ENCODE assay signal across 8 mouse cellular contexts in genomic region chr2:164911086-164912048, GRCm38 (mm10). TPM values are rescaled to one million over a fixed set of nuclear protein-coding genes. Genes with fewer than 3 reads are reported as not detected.
DNase-seq lines count a peak whose midpoint lies in the region; ATAC-seq and TF ChIP-seq lines count a peak whose summit lies in the region.

Zfp335 (minus strand) TSS chr2:164911757.

- H3K9me3 ChIP-seq in MEL (replicated peaks; ENCODE audit: insufficient read depth, low read length), result no peaks in the 10 kb centered on the region
- peaks cover under 1% of the 10 kb centered on the region; the same call in 1 of the 2 replicates for H3K9me3 ChIP-seq in lung, embryonic 16.5 days (ENCODE audit: control insufficient read depth, low read length)

- peak; percentile 34 to 98 for TF ChIP-seq POLR2A in MEL (IDR thresholded peaks at IDR 0.05; ENCODE audit: control insufficient read depth in 1 of 2, insufficient read depth in 1 of 2, low read depth in 1 of 2, low read length in 2 of 2, poor library complexity in 1 of 2)
- TF ChIP-seq POLR2A in cerebellum, adult 2 months (IDR thresholded peaks at IDR 0.05; ENCODE audit: borderline replicate concordance, insufficient read depth, low read length), result peak; percentile 59; the same call in 1 of the 2 replicates

- TF ChIP-seq CTCF in MEL (IDR thresholded peaks at IDR 0.05 in 2 of 3, conservative IDR thresholded peaks at IDR 0.05 in 1 of 3; ENCODE audit: control insufficient read depth in 1 of 3, insufficient read depth in 1 of 3, low read depth in 2 of 3, low read length in 3 of 3, poor library complexity in 1 of 3, severe bottlenecking in 1 of 3), result peak in 1 of 3 experiments; percentile 30; a peak in 3 of 6 replicates
- TF ChIP-seq CTCF in cerebellum, adult 2 months (IDR thresholded peaks at IDR 0.05; ENCODE audit: borderline replicate concordance, insufficient read depth, low read depth, low read length), result no peak

- H3K27ac ChIP-seq in MEL (ENCODE audit: control insufficient read depth, low read depth, low read length), result peak within 1 kb of the TSS; percentile 93
- H3K27ac ChIP-seq in cerebellum, adult 2 months (ENCODE audit: insufficient read depth, low read length), result peak within 1 kb of the TSS; percentile 100
- peak within 1 kb of the TSS; percentile 99 for H3K27ac ChIP-seq in lung, embryonic 16.5 days (ENCODE audit: low read length)

- peak; percentile 65 to 67 for ATAC-seq in hematopoietic stem cell, adult 5-6 weeks (replicated peaks in 1 of 2; ENCODE audit: insufficient read depth in 1 of 2, low FRiP score in 2 of 2, low TSS enrichment in 1 of 2, low read depth in 1 of 2, poor library complexity in 2 of 2, severe bottlenecking in 2 of 2)
- ATAC-seq in lung, embryonic 16.5 days (ENCODE audit: low read depth), result peak; percentile 90

- H3K4me3 ChIP-seq in MEL (ENCODE audit: control insufficient read depth in 1 of 2, insufficient read depth in 1 of 2, low read depth in 2 of 2, low read length in 2 of 2), result peak within 1 kb of the TSS; percentile 73 to 78
- H3K4me3 ChIP-seq in cerebellum, adult 2 months (replicated peaks; ENCODE audit: insufficient read depth, low read depth, low read length), result peak within 1 kb of the TSS; percentile 99
- peak within 1 kb of the TSS; percentile 78 for H3K4me3 ChIP-seq in lung, embryonic 16.5 days (ENCODE audit: low read length)

- peaks cover 8 to 21% of the 10 kb centered on the region in 2 experiments for H3K4me1 ChIP-seq in MEL (ENCODE audit: control insufficient read depth in 1 of 2, insufficient read depth in 2 of 2, low read length in 2 of 2)
- H3K4me1 ChIP-seq in cerebellum, adult 2 months (ENCODE audit: control insufficient read depth, insufficient read depth, low read length), result peaks cover 12% of the 10 kb centered on the region
- H3K4me1 ChIP-seq in lung, embryonic 16.5 days (replicated peaks; ENCODE audit: control insufficient read depth, insufficient read depth, low read length), result peaks cover 16% of the 10 kb centered on the region

- H3K36me3 ChIP-seq in MEL (ENCODE audit: control insufficient read depth in 1 of 2, insufficient read depth in 2 of 2, low read length in 2 of 2), result peaks cover 3 to 14% of the 10 kb centered on the region in 2 experiments
- H3K36me3 ChIP-seq in lung, embryonic 16.5 days (ENCODE audit: control insufficient read depth, insufficient read depth, low read length), result peaks cover 29% of the 10 kb centered on the region

- H3K9ac ChIP-seq in MEL (ENCODE audit: control insufficient read depth, low read depth, low read length, poor library complexity, severe bottlenecking), result peak within 1 kb of the TSS; percentile 94
- peak within 1 kb of the TSS; percentile 96 for H3K9ac ChIP-seq in lung, embryonic 16.5 days (ENCODE audit: low read length)

- WGBS in cerebellum, adult 2 months, result under 1% methylated on average over 91 of the region's 91 CpGs
- whole genome bisulfite sequencing in lung, embryonic 16.5 days, result under 1% methylated on average over 90 of the region's 91 CpGs

- H3K79me2 ChIP-seq in MEL (ENCODE audit: control insufficient read depth, insufficient read depth, low read length, poor library complexity), result peaks cover 25% of the 10 kb centered on the region

- DNase-seq in MEL (ENCODE audit: low read depth, low spot score), result peak; percentile 96
- DNase-seq in cerebellum, adult 2 months, result peak; percentile 94 to 98
- DNase-seq in forelimb bud, embryonic 11.5 days (ENCODE audit: low read depth, low spot score), result peak; percentile 92
- peak; percentile 81 for DNase-seq in layer of hippocampus, adult 9-10 months (ENCODE audit: low spot score)
- peak; percentile 96 for DNase-seq in ovary, postnatal 10 days (ENCODE audit: low spot score)
- peak; percentile 88 to 89 for DNase-seq in thymus, postnatal 10 days (ENCODE audit: low spot score in 2 of 2)

- TF ChIP-seq RAD21 in MEL (IDR thresholded peaks at IDR 0.05; ENCODE audit: low read depth, low read length), result no peak

- H3K27me3 ChIP-seq in MEL (ENCODE audit: control insufficient read depth in 1 of 2, insufficient read depth in 2 of 2, low read length in 2 of 2), result no peaks in the 10 kb centered on the region
- H3K27me3 ChIP-seq in cerebellum, adult 2 months (ENCODE audit: control insufficient read depth, insufficient read depth, low read length), result no peaks in the 10 kb centered on the region
- H3K27me3 ChIP-seq in lung, embryonic 16.5 days (ENCODE audit: control insufficient read depth, insufficient read depth, low read depth, low read length), result no peaks in the 10 kb centered on the region

- no peak for TF ChIP-seq EP300 in MEL (IDR thresholded peaks at IDR 0.05; ENCODE audit: low read depth in 1 of 2, low read length in 2 of 2)

- H3K4me2 ChIP-seq in lung, embryonic 16.5 days (ENCODE audit: low read depth, low read length), result peak within 1 kb of the TSS; percentile 75

TF ChIP-seq in MEL, 35 proteins besides CTCF, POLR2A, EP300 and RAD21:
- TF ChIP-seq TCF12 (IDR thresholded peaks at IDR 0.05; ENCODE audit: low read depth, low read length) (no peak; the same call in 1 of the 2 replicates), ELF1 (IDR thresholded peaks at IDR 0.05; ENCODE audit: low read depth, low read length) (peak; percentile 80), TBP (IDR thresholded peaks at IDR 0.05; ENCODE audit: low read depth, low read length) (peak; percentile 69), GABPA (IDR thresholded peaks at IDR 0.05; ENCODE audit: low read depth, low read length) (no peak), ZKSCAN1 (IDR thresholded peaks at IDR 0.05; ENCODE audit: low read depth, low read length) (no peak), NELFE (IDR thresholded peaks at IDR 0.05; ENCODE audit: low read depth, low read length) (peak; percentile 90), MAZ (IDR thresholded peaks at IDR 0.05; ENCODE audit: low read depth, low read length) (peak; percentile 89), ZC3H11A (IDR thresholded peaks at IDR 0.05; ENCODE audit: low read depth, low read length) (no peak), USF1 (IDR thresholded peaks at IDR 0.05; ENCODE audit: low read depth, low read length) (no peak; the same call in 1 of the 2 replicates), GATA1 (IDR thresholded peaks at IDR 0.05; ENCODE audit: low read depth, low read length) (no peak), SMC3 (IDR thresholded peaks at IDR 0.05; ENCODE audit: low read depth, low read length) (0 out of 2 replicates have a peak, but pooled peaks have one; percentile 9), TAL1 (IDR thresholded peaks at IDR 0.05; ENCODE audit: low read length) (no peak), JUND (IDR thresholded peaks at IDR 0.05; ENCODE audit: low read depth, low read length) (no peak), POLR2AphosphoS2 (IDR thresholded peaks at IDR 0.05; ENCODE audit: low read length) (peak; percentile 94), RCOR1 (IDR thresholded peaks at IDR 0.05; ENCODE audit: low read depth, low read length) (no peak), MAFK (IDR thresholded peaks at IDR 0.05; ENCODE audit: borderline replicate concordance, low read depth, low read length) (no peak), MYB (IDR thresholded peaks at IDR 0.05; ENCODE audit: low read depth, low read length) (no peak), HCFC1 (IDR thresholded peaks at IDR 0.05; ENCODE audit: low read depth, low read length) (peak; percentile 85), E2F4 (IDR thresholded peaks at IDR 0.05; ENCODE audit: borderline replicate concordance, low read depth, low read length) (no peak), MYC (IDR thresholded peaks at IDR 0.05; ENCODE audit: low read depth, low read length) (no peak), ZNF384 (IDR thresholded peaks at IDR 0.05; ENCODE audit: low read depth, low read length) (no peak), SIN3A (IDR thresholded peaks at IDR 0.05; ENCODE audit: low read length) (peak; percentile 78; the same call in 1 of the 2 replicates), USF2 (IDR thresholded peaks at IDR 0.05; ENCODE audit: borderline replicate concordance in 1 of 2, insufficient read depth in 1 of 2, low read depth in 1 of 2, low read length in 2 of 2) (no peak), KAT2A (conservative IDR thresholded peaks at IDR 0.05; ENCODE audit: low read depth, low read length) (peak; percentile 87), BHLHE40 (IDR thresholded peaks at IDR 0.05; ENCODE audit: borderline replicate concordance, low read depth, low read length) (no peak), CHD2 (IDR thresholded peaks at IDR 0.05; ENCODE audit: low read length) (no peak), MEF2A (IDR thresholded peaks at IDR 0.05; ENCODE audit: extremely low read depth, insufficient replicate concordance, low read depth, low read length, poor library complexity, severe bottlenecking) (no peak), ZMIZ1 (IDR thresholded peaks at IDR 0.05; ENCODE audit: low read depth, low read length) (peak; percentile 88), UBTF (IDR thresholded peaks at IDR 0.05; ENCODE audit: borderline replicate concordance, insufficient read depth, low read depth, low read length) (0 out of 2 replicates have a peak, but pooled peaks have one; percentile 72), POLR2AphosphoS5 (IDR thresholded peaks at IDR 0.05; ENCODE audit: borderline replicate concordance, low read depth, low read length) (no peak), MXI1 (IDR thresholded peaks at IDR 0.05; ENCODE audit: low read depth, low read length) (no peak), NRF1 (IDR thresholded peaks at IDR 0.05; ENCODE audit: insufficient read depth, low read depth, low read length, poor library complexity, severe bottlenecking) (no peak), ETS1 (IDR thresholded peaks at IDR 0.05; ENCODE audit: low read depth, low read length) (no peak), CHD1 (IDR thresholded peaks at IDR 0.05; ENCODE audit: low read depth, low read length) (peak; percentile 86; the same call in 1 of the 2 replicates), MAX (IDR thresholded peaks at IDR 0.05; ENCODE audit: low read length) (peak; percentile 99)

RNA-seq across cellular contexts. Expression of gene Zfp335, which starts in this region (rescaled TPM):
- total RNA-seq in MEL (2012; rRNA removed), result 12.3 and 12.6 TPM in 2 replicates
- polyA plus RNA-seq in MEL (2012; ENCODE audit: insufficient read depth in 1 of 2, insufficient read length in 2 of 2, low read depth in 1 of 2, low replicate concordance in 2 of 2, missing spikeins in 1 of 2), result 10 to 100 TPM in 1 of 2 experiments, not detected in 1; 24.1 TPM
- polyA plus RNA-seq in cerebellum, adult 2 months (2012; rRNA removed), result 32.0 and 34.7 TPM in 2 replicates
- 6.6 and 10.5 TPM in 2 replicates for total RNA-seq in hematopoietic stem cell, adult 5-6 weeks (2017)
- polyA plus RNA-seq in lung, embryonic 16.5 days (2015; fragmentation: Nextera tagmentation; extraction: Ambion mirVana), result 14.3 and 14.6 TPM in 2 replicates

Comparison
In these comparisons a context has a peak if more than half of its experiments do, and no peak if none do; other contexts are left out.
1. Peak in every context shown above with its lines: DNase-seq, ATAC-seq, H3K4me3 ChIP-seq and H3K27ac ChIP-seq.